Mouse (Mus musculus): ENCODE results near the gene Spo11. TPM values are rescaled to one million over a fixed set of nuclear protein-coding genes. Genes with fewer than 3 reads are reported as not detected.

The Spo11 gene
- total and polyA plus RNA-seq, 2 experiments from 2014 or later, result 0.18 TPM; not detected in 1

DNA sequence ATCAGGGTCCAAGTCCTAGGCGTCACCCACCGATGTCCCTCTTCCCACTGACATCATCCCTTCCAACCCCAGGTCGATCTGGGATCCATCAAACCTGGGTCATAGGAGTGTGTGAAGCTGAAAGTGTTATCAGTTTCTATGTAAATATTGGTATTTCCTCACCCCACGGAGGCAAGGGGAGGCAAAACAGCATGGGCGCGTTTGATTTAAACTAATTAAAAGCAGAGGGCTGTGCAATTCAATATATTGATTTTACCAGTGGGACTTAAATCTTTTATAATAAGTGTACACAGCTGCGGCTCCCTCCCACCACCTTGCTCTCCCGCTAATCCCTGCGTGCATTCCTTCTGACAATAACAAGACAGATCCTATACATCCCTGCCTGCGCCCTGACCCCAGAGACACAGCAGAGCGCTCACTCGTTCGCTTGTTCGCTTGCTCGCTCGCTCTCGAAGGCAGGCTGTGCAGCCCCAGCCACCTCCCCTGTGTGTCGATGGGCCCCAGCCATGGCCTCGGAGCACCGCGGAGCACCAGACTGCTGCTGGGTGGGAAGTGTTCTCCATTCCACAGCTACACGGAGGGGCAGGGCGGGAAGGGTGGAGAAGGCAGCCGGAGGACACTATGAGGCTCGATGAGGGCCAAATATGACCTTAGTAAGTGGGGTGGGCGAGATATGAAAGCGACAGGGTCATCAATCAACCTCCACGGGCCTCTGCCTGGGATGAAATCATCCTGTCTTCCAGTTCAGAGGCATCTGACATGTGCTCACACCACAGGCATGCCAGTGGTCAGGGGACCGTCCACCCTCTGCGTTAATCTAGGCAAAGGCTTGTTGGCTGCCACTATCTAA, 42.4 kb upstream of the Spo11 start:
- WGBS, result 8% methylated on average over 30 of the region's 30 CpGs
- no peaks in the 10 kb centered on the region for H3K36me3 ChIP-seq (replicated peaks; ENCODE audit: control insufficient read depth, insufficient read depth, low read length)
- no peaks in the 10 kb centered on the region for H3K9me3 ChIP-seq (replicated peaks; ENCODE audit: control insufficient read depth, low read length)
- peak overlapping the region; percentile 84 for H3K27ac ChIP-seq (ENCODE audit: low read depth)
- H3K4me2 ChIP-seq (ENCODE audit: low read depth, low read length), result peak overlapping the region; percentile 31
- ATAC-seq (ENCODE audit: insufficient read depth, low read depth), result no peak
- peaks cover 43% of the 10 kb centered on the region for H3K27me3 ChIP-seq (ENCODE audit: control insufficient read depth, insufficient read depth, low read length)
- peaks cover 36% of the 10 kb centered on the region for H3K4me1 ChIP-seq (ENCODE audit: control insufficient read depth, insufficient read depth)
- H3K4me3 ChIP-seq (ENCODE audit: low read depth, low read length), result no peak overlapping the region
- TF ChIP-seq CTCF (IDR thresholded peaks at IDR 0.05; ENCODE audit: low read depth) (no peak), EP300 (IDR thresholded peaks at IDR 0.05; ENCODE audit: low read depth) (no peak)
- peak overlapping the region; percentile 34; the same call in 1 of the 2 replicates for H3K9ac ChIP-seq (replicated peaks; ENCODE audit: low read depth, low read length)
- DNase-seq (ENCODE audit: low spot score), result no peak

DNA sequence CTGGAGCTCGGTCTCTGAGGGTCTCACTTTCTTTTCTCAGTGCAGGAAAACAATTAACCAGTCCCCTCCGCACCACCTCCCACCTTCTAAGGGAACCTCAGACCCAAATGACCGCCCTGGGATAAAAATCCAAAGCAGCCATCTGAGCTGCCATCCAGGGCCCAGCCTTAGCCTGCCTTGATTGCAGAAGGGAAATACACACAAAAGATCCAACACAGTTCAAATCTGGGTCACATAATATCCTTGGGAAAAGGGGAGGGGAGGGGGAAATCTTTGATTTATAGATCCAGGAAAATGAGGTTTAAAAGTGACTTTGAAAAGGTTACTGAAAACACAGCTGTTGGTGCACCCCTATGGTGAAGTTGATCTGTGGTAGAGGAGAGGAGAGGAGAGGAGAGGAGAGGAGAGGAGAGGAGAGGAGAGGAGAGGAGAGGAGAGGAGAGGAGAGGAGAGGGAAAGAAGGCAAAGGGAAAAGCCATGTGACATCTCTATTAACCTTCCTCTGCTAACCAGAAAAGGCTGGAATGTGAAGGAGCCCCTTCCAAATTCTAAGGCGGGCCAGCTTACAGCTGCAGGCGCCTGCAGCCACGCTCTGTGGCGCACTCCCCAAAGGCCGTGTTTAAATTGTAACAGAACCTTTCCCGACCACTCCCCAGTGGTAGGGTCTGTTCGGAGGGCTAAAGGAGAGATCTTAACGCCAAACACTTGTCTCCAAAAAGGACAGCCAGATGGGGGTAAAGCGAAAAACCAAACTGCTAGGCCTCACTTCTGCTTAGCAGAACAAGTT, 41.5 kb upstream of the Spo11 start:
- H3K4me3 ChIP-seq (ENCODE audit: low read depth, low read length), result no peak overlapping the region
- H3K9me3 ChIP-seq (replicated peaks; ENCODE audit: control insufficient read depth, low read length), result no peaks in the 10 kb centered on the region
- no peak overlapping the region for H3K4me2 ChIP-seq (ENCODE audit: low read depth, low read length)
- ATAC-seq (ENCODE audit: insufficient read depth, low read depth), result no peak
- WGBS, result 31% methylated on average over 12 of the region's 12 CpGs
- H3K4me1 ChIP-seq (ENCODE audit: control insufficient read depth, insufficient read depth), result peaks cover 36% of the 10 kb centered on the region
- peak overlapping the region; percentile 34; the same call in 1 of the 2 replicates for H3K9ac ChIP-seq (replicated peaks; ENCODE audit: low read depth, low read length)
- H3K36me3 ChIP-seq (replicated peaks; ENCODE audit: control insufficient read depth, insufficient read depth, low read length), result no peaks in the 10 kb centered on the region
- TF ChIP-seq EP300 (IDR thresholded peaks at IDR 0.05; ENCODE audit: low read depth) (no peak), CTCF (IDR thresholded peaks at IDR 0.05; ENCODE audit: low read depth) (no peak)
- peaks cover 50% of the 10 kb centered on the region for H3K27me3 ChIP-seq (ENCODE audit: control insufficient read depth, insufficient read depth, low read length)
- peak overlapping the region; percentile 84 for H3K27ac ChIP-seq (ENCODE audit: low read depth)
- DNase-seq (ENCODE audit: low spot score), result no peak

- WGBS, result 45% methylated on average over 5 of the region's 5 CpGs
- no peak for ATAC-seq (ENCODE audit: insufficient read depth, low read depth)
- Histone ChIP-seq H3K27ac (ENCODE audit: low read depth) (peak overlapping the region; percentile 83; the same call in 1 of the 2 replicates), H3K4me1 (ENCODE audit: control insufficient read depth, insufficient read depth) (peaks cover 36% of the 10 kb centered on the region), H3K9me3 (replicated peaks; ENCODE audit: control insufficient read depth, low read length) (no peaks in the 10 kb centered on the region), H3K9ac (replicated peaks; ENCODE audit: low read depth, low read length) (peak overlapping the region; percentile 36; the same call in 1 of the 2 replicates), H3K4me3 (ENCODE audit: low read depth, low read length) (no peak overlapping the region), H3K27me3 (ENCODE audit: control insufficient read depth, insufficient read depth, low read length) (peaks cover 58% of the 10 kb centered on the region), H3K4me2 (ENCODE audit: low read depth, low read length) (peak overlapping the region; percentile 93; the same call in 1 of the 2 replicates), H3K36me3 (replicated peaks; ENCODE audit: control insufficient read depth, insufficient read depth, low read length) (no peaks in the 10 kb centered on the region)
- no peak for DNase-seq (ENCODE audit: low spot score)
- TF ChIP-seq EP300 (IDR thresholded peaks at IDR 0.05; ENCODE audit: low read depth) (no peak), CTCF (IDR thresholded peaks at IDR 0.05; ENCODE audit: low read depth) (no peak)
These were observed 40.7 kb upstream of the Spo11 start for GRCm38 (mm10) chr2:172936844-172937243.

DNA sequence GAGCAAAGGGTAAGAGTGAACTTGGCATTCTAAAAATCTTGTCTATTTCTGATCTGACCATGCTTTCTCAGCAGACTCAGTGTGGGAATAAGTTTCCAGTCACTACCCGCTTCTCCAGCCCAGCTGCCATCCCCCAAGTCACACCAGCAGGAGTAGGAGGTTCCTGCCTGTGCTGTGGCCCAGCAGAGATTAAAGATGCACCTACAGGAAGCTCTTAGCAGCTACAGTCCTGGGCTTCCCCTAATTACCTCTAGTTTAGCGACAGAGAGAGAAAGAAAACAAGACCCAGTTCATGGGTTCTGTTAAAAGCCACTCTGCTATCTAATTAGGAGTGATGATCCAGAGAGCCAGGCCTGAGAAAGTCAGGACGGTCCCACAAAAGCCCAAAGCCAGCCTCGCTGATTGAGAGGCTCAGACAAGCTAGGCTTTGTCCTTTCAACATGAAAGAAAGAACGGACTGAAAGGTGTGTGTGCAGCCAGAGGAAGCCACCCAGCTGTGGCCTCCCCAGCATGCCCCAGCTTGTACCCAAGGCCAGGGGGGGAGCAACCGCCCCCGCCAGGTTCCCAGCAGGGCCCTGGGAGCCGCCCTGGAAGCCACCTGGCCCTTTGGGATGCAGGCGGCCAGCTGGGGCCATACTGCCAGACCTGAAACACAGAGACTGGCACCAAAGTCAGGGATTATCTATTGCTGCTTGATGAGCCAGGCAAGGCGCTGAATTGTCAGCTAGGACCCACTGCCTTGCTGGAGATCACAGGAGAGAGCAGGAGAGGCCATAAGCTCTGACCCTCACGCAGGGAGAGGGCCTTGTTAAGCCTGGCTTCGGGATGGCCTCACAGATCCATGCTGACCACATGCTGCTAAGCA, 39.9 kb upstream of the Spo11 start:
- no peak for DNase-seq (ENCODE audit: low spot score)
- peaks cover 36% of the 10 kb centered on the region for H3K4me1 ChIP-seq (ENCODE audit: control insufficient read depth, insufficient read depth)
- H3K27ac ChIP-seq (ENCODE audit: low read depth), result peak overlapping the region; percentile 83
- H3K27me3 ChIP-seq (ENCODE audit: control insufficient read depth, insufficient read depth, low read length), result peaks cover 62% of the 10 kb centered on the region
- no peak for TF ChIP-seq CTCF (IDR thresholded peaks at IDR 0.05; ENCODE audit: low read depth)
- no peak for TF ChIP-seq EP300 (IDR thresholded peaks at IDR 0.05; ENCODE audit: low read depth)
- peak overlapping the region; percentile 65 for H3K4me3 ChIP-seq (ENCODE audit: low read depth, low read length)
- H3K36me3 ChIP-seq (replicated peaks; ENCODE audit: control insufficient read depth, insufficient read depth, low read length), result no peaks in the 10 kb centered on the region
- 23% methylated on average over 12 of the region's 12 CpGs for WGBS
- ATAC-seq (ENCODE audit: insufficient read depth, low read depth), result no peak
- peak overlapping the region; percentile 93 for H3K4me2 ChIP-seq (ENCODE audit: low read depth, low read length)
- H3K9ac ChIP-seq (replicated peaks; ENCODE audit: low read depth, low read length), result peak overlapping the region; percentile 36
- no peaks in the 10 kb centered on the region for H3K9me3 ChIP-seq (replicated peaks; ENCODE audit: control insufficient read depth, low read length)
